Mouse (Mus musculus) hindbrain, embryonic 13.5 days (tissue): ENCODE data around the gene Dhrs1. TPM values are rescaled to one million over a fixed set of nuclear protein-coding genes. Genes with fewer than 3 reads are reported as not detected.

ENCODE experiments used
- ATAC-seq: fragments of 200-750 bp; cut with Nextera tagmentation; 2 replicates; pipeline ENCODE4 v1.8.0; 2017; ENCODE audit warnings: moderate TSS enrichment; ENCODE audit not compliant: low FRiP score
- H3K27ac ChIP-seq: fragments of 300-500 bp; sonication (generic); 2 replicates; pipeline ENCODE4 v1.5.1; 2015; ENCODE audit warnings: inconsistent platforms, mild to moderate bottlenecking, moderate library complexity
- H3K27me3 ChIP-seq: fragments of 300-500 bp; sonication (generic); 2 replicates; pipeline ENCODE4 v1.6.1; 2015; ENCODE audit warnings: mild to moderate bottlenecking, inconsistent platforms
- H3K36me3 ChIP-seq: fragments of 300-500 bp; sonication (generic); 2 replicates; pipeline ENCODE4 v1.6.1; 2015; ENCODE audit warnings: mild to moderate bottlenecking, inconsistent platforms
- H3K4me1 ChIP-seq: fragments of 300-500 bp; sonication (generic); replicated peaks from 2 replicates; pipeline ENCODE4 v1.6.1; 2015; ENCODE audit warnings: inconsistent platforms
- H3K4me2 ChIP-seq: fragments of 300-500 bp; sonication (generic); 2 replicates; pipeline ENCODE4 v1.6.1; 2015; ENCODE audit warnings: inconsistent platforms, mild to moderate bottlenecking, moderate library complexity
- H3K4me3 ChIP-seq: fragments of 300-500 bp; sonication (generic); 2 replicates; pipeline ENCODE4 v1.5.1; 2015; ENCODE audit warnings: mild to moderate bottlenecking, inconsistent platforms
- H3K9ac ChIP-seq: fragments of 300-500 bp; sonication (generic); 2 replicates; pipeline ENCODE4 v1.6.1; 2015; ENCODE audit warnings: mild to moderate bottlenecking, inconsistent platforms
- H3K9me3 ChIP-seq: fragments of 300-500 bp; sonication (generic); 2 replicates; pipeline ENCODE4 v1.6.1; 2016; ENCODE audit warnings: inconsistent platforms
- WGBS: fragments of 180-500 bp; shearing (Covaris S2); methylation state at CpG from one replicate; pipeline ENCODE4 v1.1.7; 2015; 5-methylcytosine and 5-hydroxymethylcytosine counted together
- polyA plus RNA-seq: library from polyadenylated mRNA; unstranded; fragments of >200 nt; fragmentation: Nextera tagmentation; extraction: Ambion mirVana; gene quantifications from 2 replicates; pipeline ENCODE4 v1.2.1, GENCODE M21; 2015

The Dhrs1 gene
- polyA plus RNA-seq, 1 experiment from 2014 or later, result 79.2 TPM

GRCm38 (mm10) chr14:55714893-55715292, 30.6 kb downstream of the Dhrs1 start:
- Histone ChIP-seq H3K9me3 (no peaks in the 10 kb centered on the region), H3K4me1 (no peaks in the 10 kb centered on the region), H3K4me3 (no peak overlapping the region), H3K4me2 (no peak overlapping the region), H3K27me3 (peaks cover 33% of the 10 kb centered on the region), H3K27ac (no peak overlapping the region), H3K9ac (no peak overlapping the region), H3K36me3 (peaks cover 38% of the 10 kb centered on the region)
- ATAC-seq, result no peak
- WGBS, result 43% methylated on average over 6 of the region's 6 CpGs

DNA sequence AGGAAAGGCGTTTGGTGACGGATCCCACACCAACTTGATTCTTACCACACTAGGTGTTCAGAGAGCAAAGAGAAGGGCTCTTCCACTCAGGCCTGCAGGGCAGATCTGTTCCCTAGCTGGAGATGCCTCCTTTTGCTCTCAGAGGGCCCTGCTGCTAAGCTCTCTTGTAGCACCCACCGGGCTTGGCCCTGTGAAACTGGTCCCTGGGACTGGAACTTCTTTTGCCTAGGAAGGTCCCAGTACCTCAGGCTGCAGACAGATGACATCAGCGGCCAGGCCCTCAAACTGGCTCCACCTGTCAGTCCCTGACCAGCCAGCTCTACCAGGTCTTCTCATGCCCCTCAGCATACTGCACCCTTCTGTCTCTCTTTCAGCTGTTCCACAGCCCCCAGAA, 31.8 kb downstream of the Dhrs1 start, which contains the start of gene Tgm1:
Gene Tgm1, minus strand, starts transcription at position 198 of the 394 bp plus-strand sequence.
- Histone ChIP-seq H3K9me3 (no peaks in the 10 kb centered on the region), H3K4me3 (no peak within 1 kb of the TSS), H3K27me3 (peaks cover 33% of the 10 kb centered on the region), H3K36me3 (peaks cover 27% of the 10 kb centered on the region), H3K9ac (no peak within 1 kb of the TSS), H3K27ac (no peak within 1 kb of the TSS), H3K4me2 (no peak within 1 kb of the TSS), H3K4me1 (no peaks in the 10 kb centered on the region)
- no peak for ATAC-seq
- WGBS, result 30% methylated on average over 4 of the region's 4 CpGs

GRCm38 (mm10) chr14:55713007-55713728, 32.3 kb downstream of the Dhrs1 start:
- ATAC-seq, result no peak
- Histone ChIP-seq H3K9me3 (no peaks in the 10 kb centered on the region), H3K27ac (no peak overlapping the region), H3K4me1 (no peaks in the 10 kb centered on the region), H3K9ac (no peak overlapping the region), H3K4me2 (no peak overlapping the region), H3K36me3 (peaks cover 21% of the 10 kb centered on the region), H3K27me3 (peaks cover 33% of the 10 kb centered on the region), H3K4me3 (no peak overlapping the region)
- WGBS, result 17% methylated on average over 24 of the region's 25 CpGs

GRCm38 (mm10) chr14:55711786-55712185, 33.7 kb downstream of the Dhrs1 start:
- no peak overlapping the region for H3K9ac ChIP-seq
- peaks cover 33% of the 10 kb centered on the region for H3K27me3 ChIP-seq
- H3K27ac ChIP-seq, result no peak overlapping the region
- H3K4me2 ChIP-seq, result no peak overlapping the region
- ATAC-seq, result no peak
- H3K4me1 ChIP-seq, result no peaks in the 10 kb centered on the region
- no peak overlapping the region for H3K4me3 ChIP-seq
- 83% methylated on average over 7 of the region's 7 CpGs for WGBS
- peaks cover 8% of the 10 kb centered on the region for H3K36me3 ChIP-seq
- H3K9me3 ChIP-seq, result no peaks in the 10 kb centered on the region

DNA sequence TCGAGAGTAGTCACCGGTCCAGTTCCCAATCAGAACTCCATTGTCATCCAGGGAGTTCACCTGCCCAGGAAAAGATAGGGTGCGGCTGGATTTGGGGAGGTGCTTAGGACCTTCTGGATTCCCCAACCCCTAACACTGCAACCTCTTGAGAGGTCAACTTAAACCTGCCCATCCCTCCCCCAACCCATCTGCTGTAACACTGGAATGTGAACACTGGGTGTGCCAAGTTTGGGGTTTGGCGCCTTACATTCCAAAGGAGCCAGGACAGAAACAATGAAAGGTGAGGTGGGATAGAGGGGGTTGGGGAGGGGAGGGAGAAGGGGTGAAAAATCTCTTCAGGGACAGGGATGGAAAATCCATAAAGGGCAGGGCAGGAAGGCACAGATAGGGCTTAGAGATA, 36.0 kb downstream of the Dhrs1 start:
- Histone ChIP-seq H3K4me1 (no peaks in the 10 kb centered on the region), H3K27me3 (peaks cover 33% of the 10 kb centered on the region), H3K4me2 (no peak overlapping the region), H3K9me3 (no peaks in the 10 kb centered on the region), H3K27ac (no peak overlapping the region), H3K9ac (no peak overlapping the region), H3K4me3 (no peak overlapping the region), H3K36me3 (no peaks in the 10 kb centered on the region)
- ATAC-seq, result no peak
- WGBS, result 93% methylated on average over 4 of the region's 4 CpGs

DNA sequence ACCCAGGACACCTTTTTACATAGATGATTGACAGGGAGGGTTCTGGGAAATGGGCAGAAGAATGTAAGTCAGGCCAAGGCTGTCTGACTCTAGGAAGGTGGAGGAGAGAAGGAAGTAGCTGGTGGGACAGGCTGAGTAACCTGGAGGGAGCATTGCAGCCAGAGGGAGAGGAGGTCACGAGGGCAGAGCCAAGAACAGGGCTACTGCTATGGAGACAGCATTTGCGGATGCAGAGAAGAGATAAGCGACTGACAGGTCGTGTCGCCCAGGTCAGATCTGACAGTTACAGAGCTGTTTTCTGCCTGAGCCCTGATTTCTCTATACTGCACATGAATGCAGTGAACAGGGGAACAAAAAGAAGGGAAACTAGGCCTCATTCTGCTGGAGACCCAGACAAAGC, 38.1 kb downstream of the Dhrs1 start:
- Histone ChIP-seq H3K9me3 (no peaks in the 10 kb centered on the region), H3K9ac (no peak overlapping the region), H3K4me1 (no peaks in the 10 kb centered on the region), H3K27ac (no peak overlapping the region), H3K4me3 (no peak overlapping the region), H3K4me2 (no peak overlapping the region), H3K27me3 (peaks cover 14% of the 10 kb centered on the region), H3K36me3 (no peaks in the 10 kb centered on the region)
- ATAC-seq, result no peak
- WGBS, result 81% methylated on average over 5 of the region's 5 CpGs

DNA sequence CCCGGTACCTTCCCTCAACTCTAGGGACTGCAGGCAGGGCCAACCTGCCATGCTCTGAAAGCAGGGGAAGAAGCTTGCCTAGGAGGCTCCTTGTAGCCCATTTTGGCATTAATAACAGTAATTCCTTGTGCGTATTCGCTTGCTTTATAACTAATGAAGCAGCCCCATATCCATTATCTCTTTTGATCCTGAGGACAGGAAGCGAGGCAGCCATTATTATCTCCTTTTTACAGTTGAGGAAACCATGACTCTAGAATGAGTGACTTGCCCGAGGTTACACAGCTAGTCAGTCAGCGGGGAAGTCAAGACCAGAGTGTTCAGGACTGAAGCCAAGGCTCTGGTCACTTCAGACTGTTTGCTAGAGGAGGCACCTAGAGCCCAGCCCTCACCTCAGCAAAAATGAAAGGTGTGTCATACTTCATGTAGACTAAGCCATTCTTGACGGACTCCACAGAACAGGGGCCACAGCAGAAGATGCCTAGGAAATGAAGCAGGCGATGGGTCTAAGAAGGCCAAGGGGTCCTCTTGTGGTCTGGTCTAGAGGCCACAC, 39.4 kb downstream of the Dhrs1 start:
- no peak overlapping the region for H3K9ac ChIP-seq
- H3K27ac ChIP-seq, result no peak overlapping the region
- no peak overlapping the region for H3K4me3 ChIP-seq
- no peaks in the 10 kb centered on the region for H3K9me3 ChIP-seq
- H3K27me3 ChIP-seq, result 0 out of 2 replicates have a peak, but pooled peaks cover 3% of the 10 kb centered on the region
- WGBS, result 90% methylated on average over 8 of the region's 8 CpGs
- H3K4me1 ChIP-seq, result no peaks in the 10 kb centered on the region
- H3K36me3 ChIP-seq, result no peaks in the 10 kb centered on the region
- no peak for ATAC-seq
- H3K4me2 ChIP-seq, result no peak overlapping the region

DNA sequence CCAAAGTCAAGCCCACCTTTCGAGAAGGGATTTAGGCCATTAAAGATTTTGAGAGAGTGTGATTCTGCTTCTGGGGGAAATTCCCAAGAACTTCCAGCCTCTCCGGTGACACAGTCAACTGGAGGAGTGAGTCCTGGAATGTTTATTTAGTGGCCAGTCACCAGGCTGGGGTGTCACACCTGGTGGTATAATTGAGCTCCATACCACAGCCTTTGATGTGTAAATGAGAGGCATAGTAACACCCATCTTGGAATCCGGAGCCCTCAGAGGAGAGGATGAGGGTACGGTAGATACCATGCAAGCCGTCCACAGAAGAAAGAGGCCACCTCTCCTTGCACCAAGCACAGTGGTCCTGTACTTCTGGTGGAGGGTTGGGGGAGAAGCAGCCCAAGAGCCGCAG, 42.7 kb downstream of the Dhrs1 start:
- H3K4me2 ChIP-seq, result no peak overlapping the region
- H3K9me3 ChIP-seq, result no peaks in the 10 kb centered on the region
- H3K27ac ChIP-seq, result no peak overlapping the region
- 69% methylated on average over 6 of the region's 6 CpGs for WGBS
- no peaks in the 10 kb centered on the region for H3K4me1 ChIP-seq
- H3K4me3 ChIP-seq, result no peak overlapping the region
- H3K9ac ChIP-seq, result no peak overlapping the region
- 0 out of 2 replicates have a peak, but pooled peaks cover 9% of the 10 kb centered on the region for H3K27me3 ChIP-seq
- ATAC-seq, result no peak
- H3K36me3 ChIP-seq, result no peaks in the 10 kb centered on the region

- no peak for ATAC-seq
- H3K27ac ChIP-seq, result no peak overlapping the region
These were observed 44.4 kb downstream of the Dhrs1 start for GRCm38 (mm10) chr14:55701131-55701530.

DNA sequence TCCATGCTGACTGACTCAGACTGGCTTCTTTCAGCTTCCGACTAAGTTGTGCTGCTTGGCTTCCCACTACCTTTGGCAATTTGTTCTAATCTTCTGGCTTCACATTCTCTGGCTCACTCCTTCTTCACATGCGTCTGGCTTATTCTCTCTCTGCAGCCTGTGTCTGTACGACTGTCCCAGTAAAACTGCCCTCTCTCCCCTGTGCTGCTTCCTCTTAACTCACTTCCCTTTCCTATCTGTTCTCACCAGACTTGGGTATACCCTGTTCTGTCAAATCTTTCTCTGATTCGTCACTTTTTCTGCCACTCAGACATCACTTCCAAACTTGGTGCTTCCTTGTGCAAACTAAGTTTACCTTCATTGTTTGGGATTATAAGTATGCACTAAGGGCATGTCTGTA, 48.3 kb downstream of the Dhrs1 start:
- H3K27ac ChIP-seq, result no peak overlapping the region
- H3K36me3 ChIP-seq, result no peaks in the 10 kb centered on the region
- no peaks in the 10 kb centered on the region for H3K9me3 ChIP-seq
- ATAC-seq, result no peak
- H3K9ac ChIP-seq, result no peak overlapping the region
- H3K27me3 ChIP-seq, result 0 out of 2 replicates have a peak, but pooled peaks cover 9% of the 10 kb centered on the region
- no peak overlapping the region for H3K4me2 ChIP-seq
- H3K4me3 ChIP-seq, result no peak overlapping the region
- H3K4me1 ChIP-seq, result no peaks in the 10 kb centered on the region
- 90% methylated on average over 4 of the region's 4 CpGs for WGBS

More at GRCm38 (mm10) chr14:55701131-55701530, 44.4 kb downstream of the Dhrs1 start:
- no peaks in the 10 kb centered on the region for H3K9me3 ChIP-seq
- H3K9ac ChIP-seq, result no peak overlapping the region
- 73% methylated on average over 9 of the region's 9 CpGs for WGBS
- H3K4me1 ChIP-seq, result no peaks in the 10 kb centered on the region
- no peaks in the 10 kb centered on the region for H3K36me3 ChIP-seq
- H3K4me3 ChIP-seq, result no peak overlapping the region
- 0 out of 2 replicates have a peak, but pooled peaks cover 9% of the 10 kb centered on the region for H3K27me3 ChIP-seq
- H3K4me2 ChIP-seq, result no peak overlapping the region

DNA sequence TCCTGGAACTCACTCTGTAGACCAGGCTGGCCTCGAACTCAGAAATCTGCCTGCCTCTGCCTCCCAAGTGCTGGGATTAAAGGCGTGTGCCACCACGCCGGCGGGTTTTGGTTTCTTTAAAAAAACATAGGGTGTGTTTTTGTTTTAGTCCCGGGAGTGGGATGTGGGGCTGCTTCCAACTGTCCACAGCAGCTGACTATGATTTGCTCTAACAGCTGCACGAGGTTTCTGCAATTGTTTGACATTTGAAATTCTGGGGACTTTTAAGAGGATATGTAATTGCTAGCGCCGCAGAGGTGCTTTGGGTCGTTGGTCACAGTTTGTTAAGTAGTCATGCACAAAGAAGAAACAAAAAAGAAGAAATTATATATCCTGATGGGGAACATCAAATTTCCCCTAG, 56.1 kb downstream of the Dhrs1 start:
- Histone ChIP-seq H3K27me3 (peaks cover 4% of the 10 kb centered on the region; the same call in 1 of the 2 replicates), H3K4me3 (no peak overlapping the region), H3K4me1 (no peaks in the 10 kb centered on the region), H3K9me3 (no peaks in the 10 kb centered on the region), H3K27ac (no peak overlapping the region), H3K36me3 (no peaks in the 10 kb centered on the region), H3K4me2 (no peak overlapping the region), H3K9ac (no peak overlapping the region)
- 79% methylated on average over 10 of the region's 10 CpGs for WGBS
- no peak for ATAC-seq
